In genomic region chr12:98900881-98901801, GRCm38 (mm10) we compare ENCODE assay signal across 8 mouse cellular contexts. TPM values are rescaled to one million over a fixed set of nuclear protein-coding genes. Genes with fewer than 3 reads are reported as not detected.
DNase-seq lines count a peak whose midpoint lies in the region; ATAC-seq and TF ChIP-seq lines count a peak whose summit lies in the region.

Eml5 (minus strand) TSS chr12:98901484.

- peak within 1 kb of the TSS; percentile 73 for H3K4me3 ChIP-seq in embryonic facial prominence, embryonic 11.5 days (ENCODE audit: low read depth, low read length)
- peak within 1 kb of the TSS; percentile 84 for H3K4me3 ChIP-seq in kidney, adult 2 months (ENCODE audit: insufficient read depth, low read depth, low read length)
- peak within 1 kb of the TSS; percentile 77 for H3K4me3 ChIP-seq in limb, embryonic 13.5 days
- H3K4me3 ChIP-seq in midbrain, embryonic 15.5 days = peak within 1 kb of the TSS; percentile 89
- H3K4me3 ChIP-seq in spleen, adult 2 months (ENCODE audit: extremely low read depth, insufficient read depth, insufficient read length) = peak within 1 kb of the TSS; percentile 81

- H3K9me3 ChIP-seq in embryonic facial prominence, embryonic 11.5 days (replicated peaks; ENCODE audit: control insufficient read depth, low read length) = no peaks in the 10 kb centered on the region
- H3K9me3 ChIP-seq in limb, embryonic 13.5 days = no peaks in the 10 kb centered on the region
- H3K9me3 ChIP-seq in midbrain, embryonic 15.5 days = no peaks in the 10 kb centered on the region

- peak; percentile 74 for DNase-seq in layer of hippocampus, adult 11-12 months (ENCODE audit: low spot score)
- DNase-seq in layer of hippocampus, adult 9-10 months (ENCODE audit: low spot score) = no peak
- DNase-seq in embryonic facial prominence, embryonic 11.5 days (ENCODE audit: low spot score) = peak; percentile 84
- DNase-seq in heart, adult 18-20 months = peak; percentile 70 to 80
- DNase-seq in kidney, adult 2 months = peak; percentile 85
- DNase-seq in spleen, adult 2 months (ENCODE audit: low read depth in 1 of 2, low spot score in 2 of 2) = peak; percentile 59 to 81

- 1% methylated on average over 83 of the region's 101 CpGs for WGBS in embryonic facial prominence, embryonic 11.5 days
- WGBS in kidney, adult 2 months = under 1% methylated on average over 100 of the region's 101 CpGs
- WGBS in limb, embryonic 13.5 days = 1% methylated on average over 69 of the region's 101 CpGs
- under 1% methylated on average over 82 of the region's 101 CpGs for WGBS in midbrain, embryonic 15.5 days
- WGBS in spleen, adult 2 months = 2% methylated on average over 95 of the region's 101 CpGs

- no peak within 1 kb of the TSS for H3K27ac ChIP-seq in embryonic facial prominence, embryonic 11.5 days (replicated peaks; ENCODE audit: low read depth, low read length)
- H3K27ac ChIP-seq in kidney, adult 2 months (ENCODE audit: insufficient read depth, low read depth, low read length) = no peak within 1 kb of the TSS
- no peak within 1 kb of the TSS for H3K27ac ChIP-seq in limb, embryonic 13.5 days
- peak within 1 kb of the TSS; percentile 92 for H3K27ac ChIP-seq in midbrain, embryonic 15.5 days
- no peak within 1 kb of the TSS for H3K27ac ChIP-seq in spleen, adult 2 months (ENCODE audit: insufficient read depth, low read length)

- peak; percentile 89 for ATAC-seq in embryonic facial prominence, embryonic 11.5 days (replicated peaks; ENCODE audit: insufficient number of reproducible peaks, low FRiP score, low TSS enrichment, low read depth)
- ATAC-seq in limb, embryonic 13.5 days (ENCODE audit: low FRiP score, low read depth) = peak; percentile 89
- ATAC-seq in midbrain, embryonic 15.5 days (replicated peaks) = peak; percentile 92

- TF ChIP-seq POLR2A in kidney, adult 2 months (IDR thresholded peaks at IDR 0.05; ENCODE audit: low read depth, low read length) = no peak
- no peak for TF ChIP-seq POLR2A in spleen, adult 2 months (IDR thresholded peaks at IDR 0.05; ENCODE audit: low read depth, low read length)

- no peaks in the 10 kb centered on the region for H3K36me3 ChIP-seq in embryonic facial prominence, embryonic 11.5 days (replicated peaks; ENCODE audit: control insufficient read depth, insufficient read depth, low read depth, low read length)
- no peaks in the 10 kb centered on the region for H3K36me3 ChIP-seq in kidney, adult 2 months (ENCODE audit: control insufficient read depth, insufficient read depth, low read length)
- H3K36me3 ChIP-seq in limb, embryonic 13.5 days = no peaks in the 10 kb centered on the region
- H3K36me3 ChIP-seq in midbrain, embryonic 15.5 days (replicated peaks) = no peaks in the 10 kb centered on the region
- no peaks in the 10 kb centered on the region for H3K36me3 ChIP-seq in spleen, adult 2 months (ENCODE audit: control insufficient read depth, insufficient read depth, low read length)

- peak within 1 kb of the TSS; percentile 65 for H3K9ac ChIP-seq in embryonic facial prominence, embryonic 11.5 days (replicated peaks; ENCODE audit: low read length)
- peak within 1 kb of the TSS; percentile 58 for H3K9ac ChIP-seq in limb, embryonic 13.5 days
- H3K9ac ChIP-seq in midbrain, embryonic 15.5 days = peak within 1 kb of the TSS; percentile 85

- peak within 1 kb of the TSS; percentile 90 for H3K4me2 ChIP-seq in embryonic facial prominence, embryonic 11.5 days (ENCODE audit: low read depth, low read length)
- H3K4me2 ChIP-seq in limb, embryonic 13.5 days (replicated peaks) = peak within 1 kb of the TSS; percentile 93
- H3K4me2 ChIP-seq in midbrain, embryonic 15.5 days = peak within 1 kb of the TSS; percentile 70

- no peak for TF ChIP-seq CTCF in kidney, adult 2 months (conservative IDR thresholded peaks at IDR 0.05; ENCODE audit: insufficient read depth, insufficient read length, low read depth, low read length)
- TF ChIP-seq CTCF in spleen, adult 2 months (IDR thresholded peaks at IDR 0.05; ENCODE audit: extremely low read depth, insufficient read depth, insufficient read length, insufficient replicate concordance) = no peak

- no peaks in the 10 kb centered on the region; the same call in none of the 2 replicates for H3K27me3 ChIP-seq in embryonic facial prominence, embryonic 11.5 days (ENCODE audit: control insufficient read depth, insufficient read depth, low read length)
- H3K27me3 ChIP-seq in kidney, adult 2 months (replicated peaks; ENCODE audit: control insufficient read depth, insufficient read depth, low read length) = no peaks in the 10 kb centered on the region
- H3K27me3 ChIP-seq in limb, embryonic 13.5 days = peaks cover 24% of the 10 kb centered on the region
- H3K27me3 ChIP-seq in midbrain, embryonic 15.5 days (replicated peaks) = no peaks in the 10 kb centered on the region
- H3K27me3 ChIP-seq in spleen, adult 2 months (ENCODE audit: control insufficient read depth, insufficient read depth, low read length) = peaks cover 6% of the 10 kb centered on the region; the same call in 1 of the 2 replicates

- no peaks in the 10 kb centered on the region for H3K4me1 ChIP-seq in embryonic facial prominence, embryonic 11.5 days (ENCODE audit: control insufficient read depth, insufficient read depth, low read length)
- no peaks in the 10 kb centered on the region for H3K4me1 ChIP-seq in kidney, adult 2 months (ENCODE audit: control insufficient read depth, insufficient read depth, low read length)
- peaks cover 6% of the 10 kb centered on the region; the same call in 1 of the 2 replicates for H3K4me1 ChIP-seq in limb, embryonic 13.5 days
- peaks cover 19% of the 10 kb centered on the region for H3K4me1 ChIP-seq in midbrain, embryonic 15.5 days
- H3K4me1 ChIP-seq in spleen, adult 2 months (ENCODE audit: control insufficient read depth, insufficient read depth, insufficient read length) = 0 out of 2 replicates have a peak, but pooled peaks cover 1% of the 10 kb centered on the region

RNA-seq across cellular contexts. Expression of gene Eml5, which starts in this region (rescaled TPM):
- polyA plus RNA-seq in embryonic facial prominence, embryonic 11.5 days (2014; fragmentation: Nextera tagmentation; extraction: Ambion mirVana) = 3.3 and 4.0 TPM in 2 replicates
- total RNA-seq in heart, adult 18-20 months (2021) = 1 to 10 TPM; 3.2 to 3.4 TPM
- polyA plus RNA-seq in kidney, adult 2 months (2012; rRNA removed) = 6.5 and 8.1 TPM in 2 replicates
- 2.5 and 2.9 TPM in 2 replicates for polyA plus RNA-seq in limb, embryonic 13.5 days (2015; fragmentation: Nextera tagmentation; extraction: Ambion mirVana)
- polyA plus RNA-seq in midbrain, embryonic 15.5 days (2015; fragmentation: Nextera tagmentation; extraction: Ambion mirVana) = 27.9 and 28.9 TPM in 2 replicates
- 3.1 and 3.6 TPM in 2 replicates for polyA plus RNA-seq in spleen, adult 2 months (2012; rRNA removed)
